Mouse (Mus musculus) layer of hippocampus, adult 8-10 months (tissue): Measurements from ENCODE around the gene Gm9844. TPM values are rescaled to one million over a fixed set of nuclear protein-coding genes. Genes with fewer than 3 reads are reported as not detected.

Source experiments
- DNase-seq, 2 experiments: peaks; one replicate each; pipeline ENCODE4 v3.0.0; 2022; ENCODE audit warnings: low spot score in 2 of 2
- total RNA-seq, 4 experiments: library from RNA; stranded (reverse); gene quantifications; 2 replicates each; pipeline ENCODE4 v1.2.4; 2022

Gene Gm9844
- total RNA-seq, 4 experiments from 2014 or later: not detected

- DNase-seq: no peak
These were observed 39.1 kb downstream of the Gm9844 start for GRCm38 (mm10) chr7:24901114-24901513.

GRCm38 (mm10) chr7:24901842-24902241, 39.8 kb downstream of the Gm9844 start:
- no peak for DNase-seq

- no peak for DNase-seq
These were observed 40.2 kb downstream of the Gm9844 start for GRCm38 (mm10) chr7:24902264-24902629.

- no peak for DNase-seq
These were observed 40.8 kb downstream of the Gm9844 start, which contains the start of gene Arhgef1 for GRCm38 (mm10) chr7:24902630-24903443. Gene Arhgef1, plus strand, starts transcription at chr7:24902912.

GRCm38 (mm10) chr7:24903444-24903825, 41.4 kb downstream of the Gm9844 start:
- no peak for DNase-seq

GRCm38 (mm10) chr7:24904070-24904483, 42.1 kb downstream of the Gm9844 start:
- peak; percentile 96 for DNase-seq

- no peak for DNase-seq
These were observed 42.9 kb downstream of the Gm9844 start for GRCm38 (mm10) chr7:24904936-24905335.

GRCm38 (mm10) chr7:24906551-24906950, 44.5 kb downstream of the Gm9844 start:
- no peak for DNase-seq

GRCm38 (mm10) chr7:24907211-24907748, 45.3 kb downstream of the Gm9844 start:
- no peak for DNase-seq

Other genes starting within 250 kb of the Gm9844 start
- 1 to 10 TPM in 1 of 4 experiments, under 1 TPM in 3; 0.19 to 1.1 (median 0.34) TPM for gene Lypd3, start 225.7 kb upstream of the Gm9844 start, total RNA-seq
- not detected for gene Tex101, start 185.5 kb upstream of the Gm9844 start, total RNA-seq
- not detected for gene BC049730, start 153.0 kb upstream of the Gm9844 start, total RNA-seq
- gene Gm4763, start 135.3 kb upstream of the Gm9844 start, total RNA-seq: not detected
- under 1 TPM in 1 of 4 experiments, not detected in 3; 0.10 TPM for gene Cd177, start 101.9 kb upstream of the Gm9844 start, total RNA-seq
- not detected for gene Ceacam10, start 85.0 kb upstream of the Gm9844 start, total RNA-seq
- not detected for gene Lypd4, start 7.7 kb downstream of the Gm9844 start, total RNA-seq
- not detected for gene Dmrtc2, start 7.8 kb downstream of the Gm9844 start, total RNA-seq
- 100 to 1,000 TPM; 518 to 648 (median 579) TPM for gene Rps19, start 22.2 kb downstream of the Gm9844 start, total RNA-seq
- under 1 TPM in 2 of 4 experiments, not detected in 2; 0.30 to 0.58 TPM for gene Cd79a, start 35.2 kb downstream of the Gm9844 start, total RNA-seq
- 100 to 1,000 TPM in 1 of 4 experiments, 10 to 100 TPM in 3; 94.8 to 111 (median 99.3) TPM for gene Arhgef1, start 40.7 kb downstream of the Gm9844 start, total RNA-seq
- not detected for gene Gm4881, start 82.3 kb downstream of the Gm9844 start, total RNA-seq
- gene Rabac1, start 110.5 kb downstream of the Gm9844 start, total RNA-seq: 100 to 1,000 TPM; 293 to 308 (median 300) TPM
- gene Atp1a3, start 143.7 kb downstream of the Gm9844 start, total RNA-seq: 1,000 to 10,000 TPM; 2,163 to 2,251 (median 2,216) TPM
- gene Grik5, start 210.1 kb downstream of the Gm9844 start, total RNA-seq: 100 to 1,000 TPM; 206 to 235 (median 220) TPM
- 10 to 100 TPM; 28.0 to 31.0 (median 29.6) TPM for gene Zfp574, start 210.4 kb downstream of the Gm9844 start, total RNA-seq